Mouse (Mus musculus): ENCODE data around the gene Glipr2. TPM values are rescaled to one million over a fixed set of nuclear protein-coding genes. Genes with fewer than 3 reads are reported as not detected.
A peak's percentile ranks its signal among the peaks of the same experiment; 100 is the strongest.

Gene Glipr2
- polyA plus RNA-seq (2014; fragmentation: Nextera tagmentation; extraction: Ambion mirVana) = 135 and 142 TPM in 2 replicates

GRCm38 (mm10) chr4:43957292-43957845 lies at the start of gene Glipr2:
Glipr2 (plus strand) TSS chr4:43957401.
- peak; percentile 94 for DNase-seq (ENCODE audit: low spot score)
- Histone ChIP-seq H3K9me3 (replicated peaks; ENCODE audit: control insufficient read depth, low read length) (no peaks in the 10 kb centered on the region), H3K4me3 (ENCODE audit: low read depth, low read length) (peak within 1 kb of the TSS; percentile 60), H3K4me2 (ENCODE audit: low read depth, low read length) (peak within 1 kb of the TSS; percentile 92), H3K4me1 (ENCODE audit: control insufficient read depth, insufficient read depth, low read length) (peaks cover 7% of the 10 kb centered on the region), H3K9ac (replicated peaks; ENCODE audit: low read length) (peak within 1 kb of the TSS; percentile 74), H3K27ac (replicated peaks; ENCODE audit: low read depth, low read length) (peak within 1 kb of the TSS; percentile 83), H3K27me3 (ENCODE audit: control insufficient read depth, insufficient read depth, low read length) (no peaks in the 10 kb centered on the region), H3K36me3 (replicated peaks; ENCODE audit: control insufficient read depth, insufficient read depth, low read depth, low read length) (no peaks in the 10 kb centered on the region)
- ATAC-seq (replicated peaks; ENCODE audit: insufficient number of reproducible peaks, low FRiP score, low TSS enrichment, low read depth) = peak; percentile 91
- under 1% methylated on average over 45 of the region's 45 CpGs for WGBS

DNA sequence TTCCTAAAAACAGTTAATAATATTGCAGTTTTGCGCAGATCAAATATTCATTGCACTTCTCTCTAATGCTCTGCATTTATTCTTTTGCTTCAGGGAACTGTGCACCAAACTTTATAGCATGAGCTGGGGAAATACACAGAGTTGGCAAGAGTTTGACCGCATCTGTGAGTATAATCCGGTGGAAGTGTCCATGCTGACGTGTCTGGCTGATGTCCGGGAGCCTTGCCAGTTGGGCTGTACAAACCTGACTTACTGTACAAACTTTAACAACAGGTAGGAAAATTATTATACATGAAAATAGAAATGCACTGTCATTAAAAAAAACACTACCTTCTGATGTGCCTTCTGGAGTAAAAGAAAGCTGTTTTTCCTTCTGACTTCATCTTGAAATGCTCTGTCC lies 39.0 kb upstream of the Glipr2 start:
- no peaks in the 10 kb centered on the region for H3K9me3 ChIP-seq (replicated peaks; ENCODE audit: control insufficient read depth, low read length)
- 95% methylated on average over 5 of the region's 5 CpGs for WGBS
- peaks cover 4% of the 10 kb centered on the region; the same call in 1 of the 2 replicates for H3K36me3 ChIP-seq (replicated peaks; ENCODE audit: control insufficient read depth, insufficient read depth, low read depth, low read length)

DNA sequence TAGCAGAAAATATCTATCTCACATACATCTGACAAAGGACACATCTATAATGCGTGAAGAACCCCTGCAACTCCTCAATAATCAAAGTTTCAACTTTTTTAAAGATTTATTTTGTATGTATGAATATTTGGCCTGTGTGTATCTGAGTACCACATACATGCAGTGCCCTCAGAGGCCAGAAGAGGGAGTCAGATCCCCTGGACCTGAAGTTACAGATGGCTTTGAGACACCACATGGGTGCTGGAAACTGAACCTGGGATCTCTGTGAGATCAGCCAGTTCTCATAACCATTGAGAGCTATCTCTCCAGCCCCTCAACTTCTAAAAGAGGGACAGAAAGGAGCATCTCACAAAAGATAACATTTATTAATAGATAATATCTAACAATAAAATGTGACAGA lies 36.6 kb upstream of the Glipr2 start:
- H3K4me3 ChIP-seq (ENCODE audit: low read depth, low read length) = no peak overlapping the region
- no peaks in the 10 kb centered on the region for H3K9me3 ChIP-seq (replicated peaks; ENCODE audit: control insufficient read depth, low read length)
- no peak overlapping the region for H3K4me2 ChIP-seq (ENCODE audit: low read depth, low read length)
- ATAC-seq (replicated peaks; ENCODE audit: insufficient number of reproducible peaks, low FRiP score, low TSS enrichment, low read depth) (no peak), DNase-seq (ENCODE audit: low spot score) (no peak)
- H3K4me1 ChIP-seq (ENCODE audit: control insufficient read depth, insufficient read depth, low read length) = no peaks in the 10 kb centered on the region
- H3K9ac ChIP-seq (replicated peaks; ENCODE audit: low read length) = no peak overlapping the region
- H3K27ac ChIP-seq (replicated peaks; ENCODE audit: low read depth, low read length) = no peak overlapping the region
- peaks cover 4% of the 10 kb centered on the region; the same call in 1 of the 2 replicates for H3K36me3 ChIP-seq (replicated peaks; ENCODE audit: control insufficient read depth, insufficient read depth, low read depth, low read length)
- no peaks in the 10 kb centered on the region for H3K27me3 ChIP-seq (ENCODE audit: control insufficient read depth, insufficient read depth, low read length)
- WGBS = 100% methylated on average over 1 of the region's 1 CpGs

More for the DNA sequence above, 39.0 kb upstream of the Glipr2 start:
- Histone ChIP-seq H3K4me3 (ENCODE audit: low read depth, low read length) (no peak overlapping the region), H3K4me1 (ENCODE audit: control insufficient read depth, insufficient read depth, low read length) (no peaks in the 10 kb centered on the region), H3K9ac (replicated peaks; ENCODE audit: low read length) (no peak overlapping the region), H3K4me2 (ENCODE audit: low read depth, low read length) (no peak overlapping the region), H3K27ac (replicated peaks; ENCODE audit: low read depth, low read length) (no peak overlapping the region), H3K27me3 (ENCODE audit: control insufficient read depth, insufficient read depth, low read length) (no peaks in the 10 kb centered on the region)
- DNase-seq (ENCODE audit: low spot score) (no peak), ATAC-seq (replicated peaks; ENCODE audit: insufficient number of reproducible peaks, low FRiP score, low TSS enrichment, low read depth) (no peak)

DNA sequence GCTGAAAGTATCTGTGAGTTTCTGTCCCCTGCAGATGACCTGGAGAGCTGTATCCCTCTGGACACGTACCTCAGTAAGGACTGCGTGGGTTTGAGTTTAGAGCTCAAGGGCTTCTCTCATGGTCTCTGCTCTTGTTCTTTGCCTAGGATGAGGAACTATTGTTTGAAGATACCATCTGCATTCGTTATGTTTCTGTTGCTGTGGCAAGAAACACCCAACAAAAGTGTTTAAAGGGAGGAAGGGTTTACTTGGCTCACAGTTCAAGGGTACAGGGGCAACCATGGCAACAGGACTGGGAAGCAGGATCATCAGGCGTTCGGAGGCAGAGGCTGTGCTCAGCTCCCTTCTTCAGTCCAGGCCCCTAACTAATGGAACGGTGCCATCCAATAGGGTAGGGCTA lies 32.1 kb upstream of the Glipr2 start:
- DNase-seq (ENCODE audit: low spot score) (no peak), ATAC-seq (replicated peaks; ENCODE audit: insufficient number of reproducible peaks, low FRiP score, low TSS enrichment, low read depth) (no peak)
- Histone ChIP-seq H3K9ac (replicated peaks; ENCODE audit: low read length) (no peak overlapping the region), H3K4me3 (ENCODE audit: low read depth, low read length) (no peak overlapping the region), H3K27me3 (ENCODE audit: control insufficient read depth, insufficient read depth, low read length) (no peaks in the 10 kb centered on the region), H3K4me1 (ENCODE audit: control insufficient read depth, insufficient read depth, low read length) (no peaks in the 10 kb centered on the region), H3K36me3 (replicated peaks; ENCODE audit: control insufficient read depth, insufficient read depth, low read depth, low read length) (peaks cover 8% of the 10 kb centered on the region), H3K9me3 (replicated peaks; ENCODE audit: control insufficient read depth, low read length) (no peaks in the 10 kb centered on the region), H3K27ac (replicated peaks; ENCODE audit: low read depth, low read length) (no peak overlapping the region), H3K4me2 (ENCODE audit: low read depth, low read length) (no peak overlapping the region)
- WGBS = 91% methylated on average over 6 of the region's 6 CpGs

DNA sequence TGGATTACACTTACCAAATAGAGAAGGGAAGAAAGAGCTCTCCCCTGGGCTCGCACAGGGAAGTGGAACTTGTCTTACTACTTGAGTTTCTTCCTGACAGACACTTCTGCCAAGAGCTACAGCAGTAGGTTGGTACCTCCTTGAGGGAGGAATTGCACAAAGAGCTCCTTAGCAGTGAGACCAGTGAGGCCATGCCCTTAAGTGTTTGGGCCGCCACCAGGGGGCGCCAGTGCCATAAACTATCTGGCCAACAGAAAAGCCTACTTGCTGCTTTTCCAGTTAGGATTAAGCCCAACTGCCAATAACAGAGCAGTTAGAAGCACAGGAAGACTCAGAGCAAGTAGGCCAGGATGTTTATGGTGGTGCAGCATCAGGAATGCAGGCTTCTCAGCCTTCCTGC lies 31.4 kb upstream of the Glipr2 start:
- no peak overlapping the region for H3K9ac ChIP-seq (replicated peaks; ENCODE audit: low read length)
- DNase-seq (ENCODE audit: low spot score) = peak; percentile 94
- H3K27ac ChIP-seq (replicated peaks; ENCODE audit: low read depth, low read length) = no peak overlapping the region
- no peaks in the 10 kb centered on the region for H3K9me3 ChIP-seq (replicated peaks; ENCODE audit: control insufficient read depth, low read length)
- no peaks in the 10 kb centered on the region for H3K4me1 ChIP-seq (ENCODE audit: control insufficient read depth, insufficient read depth, low read length)
- H3K4me3 ChIP-seq (ENCODE audit: low read depth, low read length) = no peak overlapping the region
- H3K4me2 ChIP-seq (ENCODE audit: low read depth, low read length) = no peak overlapping the region
- H3K27me3 ChIP-seq (ENCODE audit: control insufficient read depth, insufficient read depth, low read length) = no peaks in the 10 kb centered on the region
- peaks cover 8% of the 10 kb centered on the region for H3K36me3 ChIP-seq (replicated peaks; ENCODE audit: control insufficient read depth, insufficient read depth, low read depth, low read length)
- 13% methylated on average over 3 of the region's 3 CpGs for WGBS
- 0 out of 2 replicates have a peak, but pooled peaks have one; percentile 48 for ATAC-seq (replicated peaks; ENCODE audit: insufficient number of reproducible peaks, low FRiP score, low TSS enrichment, low read depth)

- 90% methylated on average over 3 of the region's 3 CpGs for WGBS
- Histone ChIP-seq H3K27ac (replicated peaks; ENCODE audit: low read depth, low read length) (no peak overlapping the region), H3K4me1 (ENCODE audit: control insufficient read depth, insufficient read depth, low read length) (no peaks in the 10 kb centered on the region), H3K9me3 (replicated peaks; ENCODE audit: control insufficient read depth, low read length) (no peaks in the 10 kb centered on the region), H3K36me3 (replicated peaks; ENCODE audit: control insufficient read depth, insufficient read depth, low read depth, low read length) (peaks cover 8% of the 10 kb centered on the region), H3K9ac (replicated peaks; ENCODE audit: low read length) (no peak overlapping the region), H3K4me3 (ENCODE audit: low read depth, low read length) (no peak overlapping the region), H3K27me3 (ENCODE audit: control insufficient read depth, insufficient read depth, low read length) (no peaks in the 10 kb centered on the region), H3K4me2 (ENCODE audit: low read depth, low read length) (no peak overlapping the region)
- DNase-seq (ENCODE audit: low spot score) = peak; percentile 31
- no peak for ATAC-seq (replicated peaks; ENCODE audit: insufficient number of reproducible peaks, low FRiP score, low TSS enrichment, low read depth)
Measured at GRCm38 (mm10) chr4:43927826-43928225, 29.4 kb upstream of the Glipr2 start.

GRCm38 (mm10) chr4:43931877-43932276 lies 25.3 kb upstream of the Glipr2 start:
- no peak overlapping the region for H3K9ac ChIP-seq (replicated peaks; ENCODE audit: low read length)
- no peaks in the 10 kb centered on the region for H3K9me3 ChIP-seq (replicated peaks; ENCODE audit: control insufficient read depth, low read length)
- WGBS = 95% methylated on average over 4 of the region's 4 CpGs
- H3K4me3 ChIP-seq (ENCODE audit: low read depth, low read length) = no peak overlapping the region
- H3K27ac ChIP-seq (replicated peaks; ENCODE audit: low read depth, low read length) = no peak overlapping the region
- no peak for ATAC-seq (replicated peaks; ENCODE audit: insufficient number of reproducible peaks, low FRiP score, low TSS enrichment, low read depth)
- no peak for DNase-seq (ENCODE audit: low spot score)
- H3K4me1 ChIP-seq (ENCODE audit: control insufficient read depth, insufficient read depth, low read length) = no peaks in the 10 kb centered on the region
- H3K4me2 ChIP-seq (ENCODE audit: low read depth, low read length) = no peak overlapping the region
- no peaks in the 10 kb centered on the region for H3K27me3 ChIP-seq (ENCODE audit: control insufficient read depth, insufficient read depth, low read length)
- H3K36me3 ChIP-seq (replicated peaks; ENCODE audit: control insufficient read depth, insufficient read depth, low read depth, low read length) = peaks cover 8% of the 10 kb centered on the region

- DNase-seq (ENCODE audit: low spot score) (no peak), ATAC-seq (replicated peaks; ENCODE audit: insufficient number of reproducible peaks, low FRiP score, low TSS enrichment, low read depth) (no peak)
- peaks cover 5% of the 10 kb centered on the region for H3K36me3 ChIP-seq (replicated peaks; ENCODE audit: control insufficient read depth, insufficient read depth, low read depth, low read length)
Measured at GRCm38 (mm10) chr4:43936186-43936585, 21.0 kb upstream of the Glipr2 start.

More at GRCm38 (mm10) chr4:43936186-43936585, 21.0 kb upstream of the Glipr2 start:
- Histone ChIP-seq H3K4me2 (ENCODE audit: low read depth, low read length) (no peak overlapping the region), H3K27ac (replicated peaks; ENCODE audit: low read depth, low read length) (no peak overlapping the region), H3K9ac (replicated peaks; ENCODE audit: low read length) (no peak overlapping the region), H3K4me1 (ENCODE audit: control insufficient read depth, insufficient read depth, low read length) (no peaks in the 10 kb centered on the region), H3K4me3 (ENCODE audit: low read depth, low read length) (no peak overlapping the region), H3K27me3 (ENCODE audit: control insufficient read depth, insufficient read depth, low read length) (no peaks in the 10 kb centered on the region), H3K9me3 (replicated peaks; ENCODE audit: control insufficient read depth, low read length) (no peaks in the 10 kb centered on the region)
- 88% methylated on average over 4 of the region's 4 CpGs for WGBS
